In the genomic region with DNA sequence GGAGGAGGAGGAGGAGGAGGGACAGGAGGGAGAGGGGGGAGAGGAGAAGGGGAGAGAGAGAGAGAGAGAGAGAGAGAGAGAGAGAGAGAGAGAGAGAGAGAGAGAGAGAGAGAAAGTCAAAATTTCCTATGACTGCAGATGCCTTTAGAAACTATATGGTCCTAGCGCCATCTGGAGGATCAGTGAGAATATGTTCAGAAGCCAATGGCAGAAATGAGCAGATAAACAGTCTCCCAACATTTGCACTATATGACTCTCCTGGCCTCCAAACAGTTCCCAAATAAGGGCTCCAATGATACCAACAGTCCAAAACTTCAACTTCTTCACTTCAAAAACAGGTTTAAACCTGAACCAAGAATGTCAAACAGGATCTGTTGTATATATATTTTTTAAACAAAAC, we compare ENCODE assay signal across 9 mouse cellular contexts.
A peak's percentile ranks its signal among the peaks of the same experiment; 100 is the strongest.
DNase-seq lines count a peak whose midpoint lies in the region; ATAC-seq and TF ChIP-seq lines count a peak whose summit lies in the region.
"Had no signal": no experiment of that assay in that cellular context is flagged by ENCODE, and none has a peak within 500 bp of the region (broad histone marks: within the 10 kb centered on the region; RNA-seq: fewer than 3 reads in every experiment).

No protein-coding gene starts in this region.

- H3K4me3 ChIP-seq in liver, postnatal 0 days (ENCODE audit: low read depth, low read length), result no peak overlapping the region
- H3K4me3 ChIP-seq: stomach, embryonic 15.5 days had no signal

- no peak for ATAC-seq in liver, postnatal 0 days
- ATAC-seq in common myeloid progenitor, adult 5-6 weeks (replicated peaks; ENCODE audit: low read depth, poor library complexity, severe bottlenecking), result 0 out of 2 replicates have a peak, but pooled peaks have one; percentile 42
- ATAC-seq in monocyte, adult 5-6 weeks (replicated peaks; ENCODE audit: insufficient number of reproducible peaks, low FRiP score, low TSS enrichment, poor library complexity, severe bottlenecking), result no peak

- no peaks in the 10 kb centered on the region for H3K27me3 ChIP-seq in liver, postnatal 0 days (ENCODE audit: insufficient read depth, low read length)
- H3K27me3 ChIP-seq: stomach, embryonic 15.5 days had no signal

- no peaks in the 10 kb centered on the region for H3K4me1 ChIP-seq in liver, postnatal 0 days (ENCODE audit: insufficient read depth)
- H3K4me1 ChIP-seq: stomach, embryonic 15.5 days had no signal

- H3K9ac ChIP-seq in liver, postnatal 0 days (replicated peaks), result no peak overlapping the region
- H3K9ac ChIP-seq: stomach, embryonic 15.5 days had no signal

- no peaks in the 10 kb centered on the region for H3K9me3 ChIP-seq in liver, postnatal 0 days (ENCODE audit: low read length)
- H3K9me3 ChIP-seq: stomach, embryonic 15.5 days had no signal

- peak; percentile 57 for TF ChIP-seq CTCF in liver, postnatal 0 days (IDR thresholded peaks at IDR 0.05; ENCODE audit: low read depth)

- peak; percentile 17 for DNase-seq in adrenal gland, adult 2 months
- no peak for DNase-seq in adrenal gland, adult 8-10 months
- DNase-seq in liver, postnatal 0 days, result no peak
- DNase-seq in liver, result no peak
- peak; percentile 46 for DNase-seq in layer of hippocampus, adult 9-11 months
- DNase-seq in right cerebral cortex, adult 2 months (ENCODE audit: low spot score in 2 of 2), result peak; percentile 68 to 80

- no peak overlapping the region for H3K4me2 ChIP-seq in liver, postnatal 0 days (ENCODE audit: low read depth, low read length)
- H3K4me2 ChIP-seq: stomach, embryonic 15.5 days had no signal

- WGBS in liver, postnatal 0 days (ENCODE audit: insufficient replicate concordance), result 0% methylated on average over 1 of the region's 1 CpGs

- no peak for TF ChIP-seq EP300 in liver, postnatal 0 days (IDR thresholded peaks at IDR 0.05; ENCODE audit: low read depth)

- H3K36me3 ChIP-seq in liver, postnatal 0 days (replicated peaks; ENCODE audit: insufficient read depth, low read length), result no peaks in the 10 kb centered on the region
- H3K36me3 ChIP-seq: stomach, embryonic 15.5 days had no signal

- no peak overlapping the region for H3K27ac ChIP-seq in liver, postnatal 0 days (ENCODE audit: low read depth)
- H3K27ac ChIP-seq: stomach, embryonic 15.5 days had no signal

Comparison
In these comparisons a context has a peak if more than half of its experiments do, and no peak if none do; other contexts are left out.
1. DNase-seq: peak in adrenal gland, adult 2 months (single experiment), layer of hippocampus, adult 9-11 months (single experiment) and right cerebral cortex, adult 2 months (2 of 2); none in adrenal gland, adult 8-10 months (single experiment), liver, postnatal 0 days (single experiment) and liver (single experiment).